ENCODE assay signal across 8 mouse cellular contexts in genomic region chr1:58712076-58713061, GRCm38 (mm10). TPM values are rescaled to one million over a fixed set of nuclear protein-coding genes. Genes with fewer than 3 reads are reported as not detected.
A peak's percentile ranks its signal among the peaks of the same experiment; 100 is the strongest.
DNase-seq lines count a peak whose midpoint lies in the region; ATAC-seq lines count a peak whose summit lies in the region.

No protein-coding gene starts in this region.

- peak overlapping the region; percentile 62 for H3K4me3 ChIP-seq in heart, embryonic 11.5 days (ENCODE audit: low read depth, low read length)
- H3K4me3 ChIP-seq in kidney, embryonic 15.5 days (replicated peaks) = peak overlapping the region; percentile 60

- peak overlapping the region; percentile 71 for H3K4me2 ChIP-seq in heart, embryonic 11.5 days
- peak overlapping the region; percentile 70 for H3K4me2 ChIP-seq in kidney, embryonic 15.5 days

- WGBS in heart, embryonic 11.5 days (ENCODE audit: insufficient replicate concordance) = 1% methylated on average over 16 of the region's 17 CpGs
- 1% methylated on average over 15 of the region's 17 CpGs for WGBS in kidney, embryonic 15.5 days

- peak overlapping the region; percentile 92 for H3K9ac ChIP-seq in heart, embryonic 11.5 days (ENCODE audit: low read depth, low read length)
- peak overlapping the region; percentile 78 for H3K9ac ChIP-seq in kidney, embryonic 15.5 days

- H3K27me3 ChIP-seq in heart, embryonic 11.5 days (ENCODE audit: control insufficient read depth, insufficient read depth, low read length) = no peaks in the 10 kb centered on the region
- H3K27me3 ChIP-seq in kidney, embryonic 15.5 days = no peaks in the 10 kb centered on the region

- peak; percentile 88 for DNase-seq in A20 (ENCODE audit: low read depth, low spot score)
- peak; percentile 70 for DNase-seq in MN1 (ENCODE audit: low spot score)
- DNase-seq in embryo, embryonic 11 days = peak; percentile 72
- DNase-seq in lung, postnatal 36 days = peak; percentile 88
- peak; percentile 59 to 80 for DNase-seq in spleen, postnatal 36 days (ENCODE audit: low spot score in 2 of 2)
- no peak for DNase-seq in urinary bladder, adult 18-20 months (ENCODE audit: low spot score in 2 of 2)

- ATAC-seq in heart, embryonic 11.5 days (replicated peaks; ENCODE audit: insufficient number of reproducible peaks, low FRiP score, low TSS enrichment) = peak; percentile 75
- ATAC-seq in kidney, embryonic 15.5 days (replicated peaks; ENCODE audit: low FRiP score) = peak; percentile 86

- peak overlapping the region; percentile 99 for H3K27ac ChIP-seq in heart, embryonic 11.5 days (ENCODE audit: low read depth, low read length)
- H3K27ac ChIP-seq in kidney, embryonic 15.5 days = peak overlapping the region; percentile 100

- peaks cover 6% of the 10 kb centered on the region for H3K36me3 ChIP-seq in heart, embryonic 11.5 days (ENCODE audit: control insufficient read depth, insufficient read depth, low read length)
- H3K36me3 ChIP-seq in kidney, embryonic 15.5 days = peaks cover 25% of the 10 kb centered on the region

- H3K4me1 ChIP-seq in heart, embryonic 11.5 days (ENCODE audit: control insufficient read depth, insufficient read depth, low read length) = 0 out of 2 replicates have a peak, but pooled peaks cover 3% of the 10 kb centered on the region
- H3K4me1 ChIP-seq in kidney, embryonic 15.5 days = peaks cover 34% of the 10 kb centered on the region

- no peaks in the 10 kb centered on the region for H3K9me3 ChIP-seq in heart, embryonic 11.5 days (replicated peaks; ENCODE audit: control insufficient read depth, low read length)
- no peaks in the 10 kb centered on the region for H3K9me3 ChIP-seq in kidney, embryonic 15.5 days (replicated peaks)

RNA-seq across cellular contexts. Expression of gene Cflar, which starts 1.1 kb away (rescaled TPM):
- 26.7 and 32.6 TPM in 2 replicates for polyA plus RNA-seq in heart, embryonic 11.5 days (2014; fragmentation: Nextera tagmentation; extraction: Ambion mirVana)
- polyA plus RNA-seq in kidney, embryonic 15.5 days (2015; fragmentation: Nextera tagmentation; extraction: Ambion mirVana) = 45.2 and 48.1 TPM in 2 replicates

RNA-seq across cellular contexts. Expression of gene Als2cr12, which starts 16.6 kb away (rescaled TPM):
- polyA plus RNA-seq in heart, embryonic 11.5 days (2014; fragmentation: Nextera tagmentation; extraction: Ambion mirVana) = not detected in 2 replicates
- not detected in 2 replicates for polyA plus RNA-seq in kidney, embryonic 15.5 days (2015; fragmentation: Nextera tagmentation; extraction: Ambion mirVana)

Comparison
In these comparisons a context has a peak if more than half of its experiments do, and no peak if none do; other contexts are left out.
1. DNase-seq: peak in A20 (single experiment), MN1 (single experiment), embryo, embryonic 11 days (single experiment), lung, postnatal 36 days (single experiment) and spleen, postnatal 36 days (2 of 2); none in urinary bladder, adult 18-20 months (0 of 2).